Comparison of ENCODE assay signal across 14 mouse cellular contexts in genomic region chr5:30878616-30879015, GRCm38 (mm10). TPM values are rescaled to one million over a fixed set of nuclear protein-coding genes. Genes with fewer than 3 reads are reported as not detected.
DNase-seq lines count a peak whose midpoint lies in the region; ATAC-seq lines count a peak whose summit lies in the region.
"Had no signal": no experiment of that assay in that cellular context is flagged by ENCODE, and none has a peak within 500 bp of the region (broad histone marks: within the 10 kb centered on the region; RNA-seq: fewer than 3 reads in every experiment).

No protein-coding gene starts in this region.

- no peak for ATAC-seq in embryonic facial prominence, embryonic 12.5 days (ENCODE audit: insufficient number of reproducible peaks, insufficient read depth, low FRiP score, low TSS enrichment)
- ATAC-seq: midbrain, embryonic 13.5 days; Patski had no signal

- peak; percentile 92 for DNase-seq in heart, adult 11 months
- no peak for DNase-seq in heart, adult 8-10 months (ENCODE audit: low spot score)
- DNase-seq in 3T3-L1 (ENCODE audit: low read depth, low spot score) = peak; percentile 59
- no peak for DNase-seq in limb, embryonic 10.5 days (ENCODE audit: low spot score)
- no peak for DNase-seq in cerebellum, postnatal 14 days
- DNase-seq in midbrain, embryonic 10.5 days (ENCODE audit: low spot score) = no peak
- no peak for DNase-seq in adrenal gland, adult 2 months
- DNase-seq: adrenal gland, postnatal 25 days; cerebellum, adult 8-10 months; gastrocnemius, postnatal 14 days; kidney, adult 18-20 months had no signal

- H3K4me2 ChIP-seq in embryonic facial prominence, embryonic 12.5 days (replicated peaks) = no peak overlapping the region
- H3K4me2 ChIP-seq: midbrain, embryonic 13.5 days had no signal

- H3K27ac ChIP-seq in embryonic facial prominence, embryonic 12.5 days = peak overlapping the region; percentile 36; the same call in 1 of the 2 replicates
- H3K27ac ChIP-seq in limb, embryonic 10.5 days = peak overlapping the region; percentile 54; the same call in 1 of the 2 replicates
- no peak overlapping the region for H3K27ac ChIP-seq in midbrain, embryonic 10.5 days (replicated peaks)
- H3K27ac ChIP-seq: midbrain, embryonic 13.5 days had no signal

- H3K4me3 ChIP-seq in embryonic facial prominence, embryonic 12.5 days = no peak overlapping the region
- H3K4me3 ChIP-seq in limb, embryonic 10.5 days = no peak overlapping the region
- no peak overlapping the region for H3K4me3 ChIP-seq in midbrain, embryonic 10.5 days
- H3K4me3 ChIP-seq: midbrain, embryonic 13.5 days had no signal

- 27% methylated on average over 6 of the region's 6 CpGs for WGBS in embryonic facial prominence, embryonic 12.5 days
- 31% methylated on average over 6 of the region's 6 CpGs for WGBS in limb, embryonic 10.5 days
- 68% methylated on average over 6 of the region's 6 CpGs for WGBS in midbrain, embryonic 10.5 days

- H3K4me1 ChIP-seq in embryonic facial prominence, embryonic 12.5 days = peaks cover 9% of the 10 kb centered on the region
- H3K4me1 ChIP-seq in limb, embryonic 10.5 days = peaks cover 24% of the 10 kb centered on the region
- H3K4me1 ChIP-seq in midbrain, embryonic 10.5 days = 0 out of 2 replicates have a peak, but pooled peaks cover 2% of the 10 kb centered on the region
- H3K4me1 ChIP-seq: midbrain, embryonic 13.5 days had no signal

- no peaks in the 10 kb centered on the region for H3K27me3 ChIP-seq in embryonic facial prominence, embryonic 12.5 days
- no peaks in the 10 kb centered on the region for H3K27me3 ChIP-seq in limb, embryonic 10.5 days (ENCODE audit: low read depth, poor library complexity, severe bottlenecking)
- no peaks in the 10 kb centered on the region for H3K27me3 ChIP-seq in midbrain, embryonic 10.5 days (ENCODE audit: low read depth, poor library complexity, severe bottlenecking)
- H3K27me3 ChIP-seq: midbrain, embryonic 13.5 days; Patski had no signal

- peaks cover 46% of the 10 kb centered on the region for H3K36me3 ChIP-seq in embryonic facial prominence, embryonic 12.5 days
- peaks cover 46% of the 10 kb centered on the region for H3K36me3 ChIP-seq in limb, embryonic 10.5 days
- peaks cover 46% of the 10 kb centered on the region for H3K36me3 ChIP-seq in midbrain, embryonic 10.5 days

- H3K9me3 ChIP-seq in embryonic facial prominence, embryonic 12.5 days = no peaks in the 10 kb centered on the region
- no peaks in the 10 kb centered on the region for H3K9me3 ChIP-seq in limb, embryonic 10.5 days (replicated peaks)
- no peaks in the 10 kb centered on the region for H3K9me3 ChIP-seq in midbrain, embryonic 10.5 days (replicated peaks)
- H3K9me3 ChIP-seq: midbrain, embryonic 13.5 days had no signal

- H3K9ac ChIP-seq in embryonic facial prominence, embryonic 12.5 days = no peak overlapping the region
- H3K9ac ChIP-seq: midbrain, embryonic 13.5 days had no signal

RNA-seq across cellular contexts. Expression of gene Agbl5, which starts 9.9 kb away (rescaled TPM):
- total RNA-seq in heart, adult 8-10 months (2022) = 1 to 10 TPM; 4.9 to 6.3 (median 5.6) TPM
- polyA plus RNA-seq in embryonic facial prominence, embryonic 12.5 days (2016; fragmentation: Nextera tagmentation; extraction: Ambion mirVana) = 31.9 and 34.1 TPM in 2 replicates
- 20.4 and 29.9 TPM in 2 replicates for polyA plus RNA-seq in limb, embryonic 10.5 days (2016; fragmentation: Nextera tagmentation; extraction: Ambion mirVana)
- 17.4 and 20.1 TPM in 2 replicates for polyA plus RNA-seq in midbrain, embryonic 10.5 days (2016; fragmentation: Nextera tagmentation; extraction: Ambion mirVana)
- total RNA-seq in adrenal gland, adult 2 months (2021) = 1 to 10 TPM; 7.6 to 9.2 TPM
- 25.3 and 27.5 TPM in 2 replicates for polyA plus RNA-seq in adrenal gland, adult 2 months (2012; rRNA removed)

RNA-seq across cellular contexts. Expression of gene Tmem214, which starts 10.8 kb away (rescaled TPM):
- total RNA-seq in heart, adult 8-10 months (2022) = 10 to 100 TPM; 37.4 to 39.9 (median 38.4) TPM
- polyA plus RNA-seq in embryonic facial prominence, embryonic 12.5 days (2016; fragmentation: Nextera tagmentation; extraction: Ambion mirVana) = 78.5 and 85.9 TPM in 2 replicates
- polyA plus RNA-seq in limb, embryonic 10.5 days (2016; fragmentation: Nextera tagmentation; extraction: Ambion mirVana) = 68.7 and 82.4 TPM in 2 replicates
- polyA plus RNA-seq in midbrain, embryonic 10.5 days (2016; fragmentation: Nextera tagmentation; extraction: Ambion mirVana) = 63.3 and 63.6 TPM in 2 replicates
- 10 to 100 TPM; 51.9 to 62.2 TPM for total RNA-seq in adrenal gland, adult 2 months (2021)
- polyA plus RNA-seq in adrenal gland, adult 2 months (2012; rRNA removed) = 87.6 and 96.9 TPM in 2 replicates

RNA-seq across cellular contexts. Expression of gene Ost4, which starts 29.0 kb away (rescaled TPM):
- 100 to 1,000 TPM; 140 to 164 (median 156) TPM for total RNA-seq in heart, adult 8-10 months (2022)
- polyA plus RNA-seq in embryonic facial prominence, embryonic 12.5 days (2016; fragmentation: Nextera tagmentation; extraction: Ambion mirVana) = 346 and 376 TPM in 2 replicates
- 403 and 414 TPM in 2 replicates for polyA plus RNA-seq in limb, embryonic 10.5 days (2016; fragmentation: Nextera tagmentation; extraction: Ambion mirVana)
- 380 and 415 TPM in 2 replicates for polyA plus RNA-seq in midbrain, embryonic 10.5 days (2016; fragmentation: Nextera tagmentation; extraction: Ambion mirVana)
- 100 to 1,000 TPM; 256 to 264 TPM for total RNA-seq in adrenal gland, adult 2 months (2021)
- 120 and 143 TPM in 2 replicates for polyA plus RNA-seq in adrenal gland, adult 2 months (2012; rRNA removed)

RNA-seq across cellular contexts. Expression of gene Emilin1, which starts 34.6 kb away (rescaled TPM):
- total RNA-seq in heart, adult 8-10 months (2022) = 10 to 100 TPM; 13.9 to 16.6 (median 16.0) TPM
- polyA plus RNA-seq in embryonic facial prominence, embryonic 12.5 days (2016; fragmentation: Nextera tagmentation; extraction: Ambion mirVana) = 248 and 252 TPM in 2 replicates
- polyA plus RNA-seq in limb, embryonic 10.5 days (2016; fragmentation: Nextera tagmentation; extraction: Ambion mirVana) = 202 and 241 TPM in 2 replicates
- polyA plus RNA-seq in midbrain, embryonic 10.5 days (2016; fragmentation: Nextera tagmentation; extraction: Ambion mirVana) = 61.8 and 67.4 TPM in 2 replicates
- total RNA-seq in adrenal gland, adult 2 months (2021) = 10 to 100 TPM; 40.3 to 62.0 TPM
- polyA plus RNA-seq in adrenal gland, adult 2 months (2012; rRNA removed) = 64.1 and 75.1 TPM in 2 replicates

RNA-seq across cellular contexts. Expression of gene Khk, which starts 42.6 kb away (rescaled TPM):
- 10 to 100 TPM; 23.8 to 31.8 (median 26.6) TPM for total RNA-seq in heart, adult 8-10 months (2022)
- polyA plus RNA-seq in embryonic facial prominence, embryonic 12.5 days (2016; fragmentation: Nextera tagmentation; extraction: Ambion mirVana) = 13.7 and 14.2 TPM in 2 replicates
- 7.1 and 7.8 TPM in 2 replicates for polyA plus RNA-seq in limb, embryonic 10.5 days (2016; fragmentation: Nextera tagmentation; extraction: Ambion mirVana)
- polyA plus RNA-seq in midbrain, embryonic 10.5 days (2016; fragmentation: Nextera tagmentation; extraction: Ambion mirVana) = 7.5 and 9.7 TPM in 2 replicates
- total RNA-seq in adrenal gland, adult 2 months (2021) = 10 to 100 TPM; 37.2 to 44.3 TPM
- 43.9 and 60.3 TPM in 2 replicates for polyA plus RNA-seq in adrenal gland, adult 2 months (2012; rRNA removed)

Comparison
In these comparisons a context has a peak if more than half of its experiments do, and no peak if none do; other contexts are left out.
1. DNase-seq: peak in heart, adult 11 months (single experiment) and 3T3-L1 (single experiment); none in heart, adult 8-10 months (single experiment), limb, embryonic 10.5 days (single experiment), cerebellum, postnatal 14 days (0 of 2), midbrain, embryonic 10.5 days (single experiment) and adrenal gland, adult 2 months (single experiment).